Mouse (Mus musculus): Measurements from ENCODE around the gene Unc93a2. TPM values are rescaled to one million over a fixed set of nuclear protein-coding genes. Genes with fewer than 3 reads are reported as not detected.
"Not testable (repeated sequence)": the region's sequence is repeated elsewhere in the genome, so short reads cannot be mapped to it uniquely, and the experiment has no call there.

Unc93a2 gene
- total RNA-seq (2021), result 1 to 10 TPM; 1.7 to 2.4 TPM
- long read RNA-seq, experiment 1, result 0 reads
- long read RNA-seq, experiment 2, partial matches to known transcripts, result 2 of 8 reads
- long read RNA-seq, experiment 2, other reads (novel, unspliced or antisense), result 6 of 8 reads

DNA sequence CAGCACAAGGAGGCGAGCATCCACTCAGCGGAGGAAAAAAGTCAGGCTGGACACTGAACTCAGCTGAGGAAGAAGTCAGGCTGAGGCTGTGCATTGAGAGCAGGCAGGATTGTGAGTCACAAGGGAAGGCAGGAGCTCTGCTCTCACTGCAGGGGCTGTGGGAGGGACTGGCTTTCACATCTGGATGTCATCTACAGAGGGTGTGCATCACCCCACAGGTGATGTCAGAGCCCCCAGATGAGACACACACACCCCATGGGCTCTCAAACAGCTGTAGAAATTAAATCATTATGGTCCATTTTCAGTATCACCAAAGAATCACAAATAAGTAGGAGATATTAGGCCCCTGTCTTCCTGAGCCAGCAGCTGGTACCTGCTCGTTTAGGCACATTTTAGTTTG lies at the start of gene Unc93a2:
TSS of gene Unc93a2 (minus strand) at position 101 of the 400 bp plus-strand sequence.
- DNase-seq (ENCODE audit: low spot score in 2 of 2), result not testable (repeated sequence)

DNA sequence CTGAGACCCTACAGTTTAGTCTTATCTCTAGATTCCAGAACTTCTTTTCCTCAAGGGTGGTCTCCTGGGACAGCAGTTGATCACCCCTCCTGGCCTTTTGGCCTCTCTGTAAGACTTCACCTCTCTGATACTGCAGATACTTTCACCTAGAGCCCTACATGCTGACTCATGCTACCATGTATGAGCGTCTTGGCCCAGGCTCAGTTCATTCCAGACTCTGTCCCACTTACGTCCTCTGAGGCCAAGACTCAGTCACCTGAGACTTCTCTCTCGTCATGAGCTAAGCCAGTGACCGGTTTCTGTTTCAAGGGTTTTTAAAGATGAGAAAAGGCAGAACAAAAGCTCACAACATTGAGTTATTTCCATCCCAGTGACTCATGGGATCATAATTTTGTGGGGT lies 48.9 kb upstream of the Unc93a2 start:
- DNase-seq (ENCODE audit: low spot score in 2 of 2), result not testable (repeated sequence)

DNA sequence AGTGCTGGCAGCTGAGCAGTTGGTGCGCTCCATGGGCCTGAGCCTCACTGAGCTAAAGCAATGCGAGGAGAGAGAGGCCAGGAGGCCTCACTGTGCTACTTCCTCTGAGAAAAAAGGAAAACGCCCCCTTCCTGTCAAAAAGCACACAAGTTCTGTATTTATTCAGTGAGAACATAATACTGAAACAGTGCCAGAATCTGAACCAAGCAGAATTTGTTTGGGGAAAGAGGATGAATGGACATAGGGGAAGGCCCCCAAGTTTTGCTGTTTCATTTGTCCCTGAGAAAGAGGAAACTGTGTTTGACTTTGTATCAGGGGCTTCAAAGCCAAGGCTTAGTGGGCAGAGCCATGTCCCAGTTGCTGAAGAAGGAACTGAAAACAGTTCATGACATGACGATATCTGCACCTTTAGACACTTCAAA lies 45.0 kb upstream of the Unc93a2 start:
- DNase-seq (ENCODE audit: low spot score in 2 of 2), result not testable (repeated sequence)

DNA sequence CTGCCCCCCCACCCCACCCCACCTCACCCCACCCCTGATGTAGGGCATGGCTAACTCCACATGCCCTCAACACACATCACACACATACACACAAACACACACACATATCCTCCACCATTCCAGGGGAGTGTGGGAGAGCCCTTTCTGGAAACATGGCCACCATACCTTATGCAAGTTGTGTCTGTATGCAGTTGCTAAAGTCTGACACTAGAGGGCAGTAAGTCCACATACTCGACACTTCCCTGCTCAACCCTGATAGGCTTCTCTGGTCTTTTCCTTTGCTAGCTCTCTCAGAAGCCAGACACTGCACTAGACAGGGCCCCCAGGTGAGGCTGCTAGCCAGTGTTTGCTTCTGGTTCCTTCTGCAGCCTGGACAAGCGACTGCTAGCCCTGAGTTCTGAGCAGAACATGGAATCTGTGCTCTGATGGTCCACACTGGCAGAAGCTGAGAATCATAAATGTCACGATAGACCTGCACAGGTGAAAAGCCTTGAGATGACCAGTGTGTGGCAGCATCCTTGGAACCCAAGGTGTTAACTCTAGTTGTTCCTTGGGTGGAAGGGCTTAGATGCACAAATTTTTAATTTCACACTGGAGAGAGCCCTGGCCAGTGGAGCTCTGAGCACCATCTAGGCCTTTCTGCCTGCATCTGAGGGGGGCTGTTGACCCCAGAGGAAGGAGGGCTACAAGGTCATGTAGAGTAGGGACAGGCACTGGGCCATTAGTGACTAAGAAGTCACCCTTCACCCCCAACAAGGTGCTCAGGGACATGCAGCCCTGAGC lies 35.1 kb upstream of the Unc93a2 start:
- not testable (repeated sequence) for DNase-seq (ENCODE audit: low spot score in 2 of 2)

DNA sequence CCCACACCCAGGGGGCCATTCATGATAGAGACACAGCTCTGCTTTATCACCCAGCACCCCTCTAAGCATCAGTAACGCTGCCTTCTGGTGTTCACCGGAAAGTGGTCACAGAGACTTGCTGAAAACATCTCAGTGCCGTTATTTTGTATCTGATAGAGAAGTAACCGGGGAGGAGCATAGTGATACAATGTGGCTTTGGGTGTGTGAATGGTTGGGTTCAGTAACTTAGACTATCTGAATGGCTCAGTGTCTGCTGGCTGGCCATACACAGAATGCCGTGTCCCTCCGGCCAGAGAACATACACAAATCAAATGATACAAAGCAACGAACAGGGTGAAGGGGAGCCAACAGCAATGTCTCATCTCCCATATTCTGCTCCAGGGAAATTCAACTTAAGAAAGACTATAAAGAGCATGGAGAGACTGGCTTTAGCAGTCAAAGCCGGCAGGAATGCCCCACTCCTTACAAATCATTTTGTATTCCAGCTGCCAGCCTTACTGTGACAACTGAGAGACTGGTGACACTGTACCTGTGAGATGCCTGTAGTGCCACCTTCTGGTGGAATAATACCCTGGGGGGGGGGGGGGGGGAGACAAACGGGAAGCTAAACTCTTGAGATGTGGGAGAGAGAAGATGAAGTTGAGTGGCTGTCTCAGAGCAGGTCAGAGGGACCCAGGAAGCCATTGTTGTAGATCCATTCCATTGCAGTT lies 29.5 kb upstream of the Unc93a2 start:
- DNase-seq (ENCODE audit: low spot score in 2 of 2), result not testable (repeated sequence)

DNA sequence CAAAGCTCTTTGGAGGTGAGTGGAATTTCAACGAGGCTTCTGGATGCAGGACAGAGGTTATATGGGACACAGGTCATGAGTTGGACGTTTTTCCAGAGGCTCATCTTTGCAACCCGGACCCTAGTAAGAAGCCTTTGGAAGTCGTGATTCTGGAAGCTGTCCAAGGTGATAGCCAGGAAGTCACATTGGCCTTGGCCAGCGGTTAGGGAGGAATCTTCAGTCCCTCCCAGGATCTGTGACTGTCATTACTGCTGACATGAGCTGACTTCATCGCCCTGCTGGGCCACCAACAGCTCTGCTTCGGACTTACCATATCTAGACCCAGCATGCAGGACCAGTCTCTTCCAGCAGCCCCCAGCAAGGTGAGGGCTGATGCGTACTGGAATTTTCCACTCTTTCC lies 28.1 kb upstream of the Unc93a2 start:
- not testable (repeated sequence) for DNase-seq (ENCODE audit: low spot score in 2 of 2)

DNA sequence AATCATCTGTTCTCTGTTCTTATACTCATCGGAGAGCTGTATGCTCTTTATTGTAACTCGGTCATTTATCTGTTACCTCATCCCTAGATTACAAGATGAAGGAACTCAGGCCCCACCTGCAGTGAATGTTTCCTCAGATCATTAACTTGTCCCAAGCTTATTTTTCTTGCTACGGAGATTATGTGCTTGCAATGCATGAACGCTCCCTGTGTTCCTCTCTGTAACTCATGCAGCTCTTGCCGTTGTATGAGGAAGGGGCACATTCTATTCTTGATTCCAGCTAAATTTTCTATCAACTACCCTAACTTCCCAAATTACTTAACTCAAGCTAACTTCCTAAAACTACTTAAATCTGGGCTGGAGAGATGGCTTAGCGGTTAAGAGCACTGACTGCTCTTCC lies 14.5 kb upstream of the Unc93a2 start:
- not testable (repeated sequence) for DNase-seq (ENCODE audit: low spot score in 2 of 2)

DNA sequence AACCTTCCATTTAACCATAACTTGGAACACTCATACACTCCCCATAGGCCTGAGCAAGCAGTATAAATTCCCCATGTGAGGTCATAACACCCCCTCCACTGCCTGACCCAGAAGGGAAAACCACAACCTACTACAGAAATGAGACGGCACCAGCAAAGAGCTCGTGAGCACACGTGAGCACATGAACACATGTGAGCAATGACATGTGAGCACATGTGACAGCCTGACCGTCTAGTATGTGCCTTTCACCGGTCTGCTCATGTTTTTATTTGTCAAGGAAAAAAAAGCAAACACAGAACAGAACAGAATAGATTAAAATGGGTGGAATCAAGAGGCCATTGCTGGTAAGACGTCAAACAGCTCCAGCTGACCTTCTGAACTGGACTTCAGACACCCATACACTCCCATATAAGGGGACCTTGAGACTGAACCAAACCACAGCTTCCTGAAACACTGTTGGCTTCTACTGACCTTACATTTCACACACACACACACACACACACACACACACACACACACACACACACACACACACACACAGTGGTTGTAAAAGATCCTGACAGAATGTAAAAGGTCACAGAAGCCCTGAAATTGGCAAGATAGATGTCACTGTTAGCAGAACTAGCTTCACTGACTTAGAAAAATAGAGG lies 13.1 kb upstream of the Unc93a2 start:
- DNase-seq (ENCODE audit: low spot score in 2 of 2), result peak in 1 of 2 experiments; percentile 25

DNA sequence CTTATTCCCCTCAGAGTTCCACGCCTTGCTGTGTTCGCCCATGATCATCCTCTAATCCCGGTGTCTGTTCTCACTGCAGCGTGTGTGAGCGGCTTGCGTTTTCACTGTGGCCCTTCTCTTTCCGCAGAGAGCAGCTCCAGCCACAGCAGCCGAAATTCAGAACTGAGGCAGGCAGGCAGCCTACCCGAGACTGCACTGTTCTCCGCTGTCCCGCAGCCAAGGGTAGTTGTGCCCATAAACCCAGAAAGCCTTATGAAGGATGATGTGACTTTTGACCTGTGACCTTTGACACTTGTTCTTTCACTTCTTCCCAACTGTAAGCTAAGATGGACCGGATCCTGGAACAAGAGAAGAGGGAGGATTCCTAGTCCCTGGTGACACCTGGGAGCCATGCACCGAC lies 11.8 kb upstream of the Unc93a2 start:
- not testable (repeated sequence) for DNase-seq (ENCODE audit: low spot score in 2 of 2)

DNA sequence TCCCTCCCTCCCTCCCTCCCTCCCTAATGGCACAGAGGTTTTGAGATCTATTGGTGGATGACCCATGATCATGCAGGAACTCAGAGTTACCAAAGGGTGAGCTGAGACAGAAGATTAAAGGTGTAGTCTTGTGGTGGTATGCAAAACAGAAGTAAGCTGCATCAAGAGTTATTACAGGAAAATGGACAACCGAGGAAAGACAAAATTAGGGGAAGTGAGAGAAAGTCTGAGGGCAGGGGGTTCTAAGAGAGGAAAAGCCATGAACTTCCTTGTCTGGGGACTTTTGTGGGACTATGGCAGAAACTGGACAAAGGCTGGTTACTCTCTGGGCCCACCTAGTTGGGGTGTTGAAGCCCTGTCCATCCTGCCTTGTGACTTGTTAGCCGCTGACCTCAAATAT lies 11.0 kb upstream of the Unc93a2 start:
- not testable (repeated sequence) for DNase-seq (ENCODE audit: low spot score in 2 of 2)

DNA sequence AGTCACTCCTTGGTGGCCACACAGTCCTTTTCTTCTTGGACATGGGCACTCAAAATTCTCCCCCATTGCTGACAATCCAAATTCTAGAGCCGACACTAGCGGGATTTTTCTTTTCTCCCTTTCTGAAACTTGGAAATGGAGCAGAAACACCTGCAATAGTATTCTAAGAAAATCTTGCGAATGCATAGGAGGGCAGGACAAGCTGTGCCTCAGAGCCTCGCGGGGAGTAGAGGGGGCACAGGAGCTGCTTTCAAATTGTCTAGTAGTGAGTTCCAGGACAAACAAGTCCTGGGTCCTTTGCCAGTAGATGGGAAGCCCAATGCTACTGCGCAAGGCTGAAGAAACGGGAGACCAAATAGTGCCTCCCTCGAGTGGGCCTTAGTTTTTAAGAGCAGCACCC lies 10.4 kb upstream of the Unc93a2 start:
- not testable (repeated sequence) for DNase-seq (ENCODE audit: low spot score in 2 of 2)

DNA sequence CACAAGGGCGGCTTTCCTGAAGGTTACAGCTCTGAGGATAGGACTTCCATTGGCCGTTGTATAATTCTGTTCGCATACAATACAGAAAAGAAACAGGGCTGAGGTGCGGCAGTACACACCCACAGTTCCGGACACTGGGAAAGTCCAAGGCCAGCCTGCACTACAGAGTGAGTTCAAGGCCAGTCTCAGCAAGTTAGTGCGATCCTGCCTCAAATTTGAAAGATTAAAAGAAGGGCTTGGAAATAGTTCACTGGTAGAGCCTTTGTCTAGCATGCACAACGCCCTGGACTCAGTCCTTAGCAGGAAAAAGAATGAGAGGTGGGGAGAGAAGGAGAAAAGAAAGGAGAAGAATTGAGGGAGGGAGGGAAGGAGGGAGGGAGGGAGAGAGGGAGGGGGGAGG lies 9.9 kb upstream of the Unc93a2 start:
- DNase-seq (ENCODE audit: low spot score in 2 of 2), result not testable (repeated sequence)

DNA sequence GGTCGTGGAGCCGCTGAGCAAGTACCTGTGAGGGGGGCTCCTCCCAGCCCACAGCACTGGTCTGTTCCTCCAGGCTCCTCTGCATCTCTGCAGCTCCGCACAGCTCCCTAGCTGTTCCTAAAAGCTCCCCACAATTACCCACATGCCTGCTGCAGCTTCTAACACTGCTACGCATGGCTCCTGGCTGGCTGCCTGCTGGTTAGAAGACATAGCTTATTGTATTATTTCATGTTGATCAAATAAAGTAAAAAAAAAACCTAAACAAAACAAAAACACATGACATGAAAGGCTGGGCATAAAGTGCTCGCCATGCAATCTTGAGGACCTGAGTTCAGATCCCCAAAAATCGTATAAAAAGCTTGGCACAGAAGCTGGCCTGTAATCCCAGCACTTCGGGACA lies 4.6 kb upstream of the Unc93a2 start:
- DNase-seq (ENCODE audit: low spot score in 2 of 2), result not testable (repeated sequence)

DNA sequence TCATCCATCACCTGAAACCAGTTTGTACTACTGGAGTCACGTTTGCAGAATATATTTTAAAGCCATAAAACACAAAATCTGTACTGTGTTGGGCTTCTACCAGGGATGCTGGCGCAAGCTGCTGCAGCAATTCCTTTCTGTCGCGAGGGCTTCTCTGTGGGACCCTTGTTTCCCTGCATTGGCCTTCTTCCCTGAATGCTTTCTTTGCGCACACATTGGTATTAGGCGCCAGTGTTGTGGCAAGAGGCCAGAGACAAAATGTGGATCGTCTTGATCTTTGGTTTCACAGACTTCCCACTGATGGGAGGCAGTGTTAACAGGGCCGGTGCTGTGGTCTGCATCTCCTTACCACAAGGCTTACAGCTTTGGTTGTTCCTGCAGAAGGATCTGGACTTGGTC lies 3.7 kb upstream of the Unc93a2 start:
- DNase-seq (ENCODE audit: low spot score in 2 of 2), result not testable (repeated sequence)

DNA sequence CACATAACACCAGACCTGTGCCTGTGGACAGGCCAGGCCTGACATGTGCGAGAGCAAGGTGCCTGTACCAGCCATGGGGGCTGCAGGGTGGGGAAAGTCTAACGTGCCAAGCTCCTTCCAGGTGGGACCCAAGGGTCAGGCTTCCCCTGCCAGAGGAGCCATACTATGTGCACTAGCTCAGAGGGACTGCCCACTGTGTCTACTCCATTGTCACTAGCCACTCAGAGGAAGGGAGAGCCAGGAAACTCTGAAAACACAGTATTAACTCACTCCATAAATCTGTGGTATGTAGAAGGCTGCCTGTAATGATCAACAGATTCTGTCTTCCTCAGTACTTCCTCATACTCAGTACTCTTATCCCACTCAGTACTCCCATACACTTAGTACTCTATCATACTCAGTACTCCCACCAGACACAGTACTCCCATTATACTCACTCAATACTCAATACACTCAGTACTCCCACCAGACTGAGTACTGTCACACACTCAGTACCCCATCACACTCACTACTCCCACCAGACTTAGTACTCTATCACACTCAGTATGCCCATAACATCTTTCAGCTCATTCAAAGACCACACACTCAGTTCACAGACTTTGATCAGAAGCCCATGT lies 3.2 kb upstream of the Unc93a2 start:
- DNase-seq (ENCODE audit: low spot score in 2 of 2), result not testable (repeated sequence)

DNA sequence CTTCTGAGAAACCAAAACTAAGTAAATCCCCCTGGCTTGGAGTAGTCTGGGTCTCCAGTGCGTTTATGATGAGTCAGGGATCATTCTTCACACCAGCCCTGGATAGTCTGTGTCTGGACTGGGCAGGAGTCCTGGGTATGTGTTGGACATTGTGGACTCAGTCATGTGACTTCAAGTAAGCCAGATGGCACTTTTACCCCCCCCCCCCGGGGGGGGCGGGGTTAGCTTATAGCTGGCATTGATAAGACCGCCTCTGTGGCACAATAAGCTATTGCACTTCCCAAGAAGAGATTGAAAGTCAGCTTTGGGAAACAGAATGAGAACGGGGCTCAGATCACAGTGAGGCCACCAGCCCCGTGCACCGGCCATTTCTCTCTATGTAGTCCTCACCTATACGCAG lies 752 bp upstream of the Unc93a2 start:
- DNase-seq (ENCODE audit: low spot score in 2 of 2), result not testable (repeated sequence)

DNA sequence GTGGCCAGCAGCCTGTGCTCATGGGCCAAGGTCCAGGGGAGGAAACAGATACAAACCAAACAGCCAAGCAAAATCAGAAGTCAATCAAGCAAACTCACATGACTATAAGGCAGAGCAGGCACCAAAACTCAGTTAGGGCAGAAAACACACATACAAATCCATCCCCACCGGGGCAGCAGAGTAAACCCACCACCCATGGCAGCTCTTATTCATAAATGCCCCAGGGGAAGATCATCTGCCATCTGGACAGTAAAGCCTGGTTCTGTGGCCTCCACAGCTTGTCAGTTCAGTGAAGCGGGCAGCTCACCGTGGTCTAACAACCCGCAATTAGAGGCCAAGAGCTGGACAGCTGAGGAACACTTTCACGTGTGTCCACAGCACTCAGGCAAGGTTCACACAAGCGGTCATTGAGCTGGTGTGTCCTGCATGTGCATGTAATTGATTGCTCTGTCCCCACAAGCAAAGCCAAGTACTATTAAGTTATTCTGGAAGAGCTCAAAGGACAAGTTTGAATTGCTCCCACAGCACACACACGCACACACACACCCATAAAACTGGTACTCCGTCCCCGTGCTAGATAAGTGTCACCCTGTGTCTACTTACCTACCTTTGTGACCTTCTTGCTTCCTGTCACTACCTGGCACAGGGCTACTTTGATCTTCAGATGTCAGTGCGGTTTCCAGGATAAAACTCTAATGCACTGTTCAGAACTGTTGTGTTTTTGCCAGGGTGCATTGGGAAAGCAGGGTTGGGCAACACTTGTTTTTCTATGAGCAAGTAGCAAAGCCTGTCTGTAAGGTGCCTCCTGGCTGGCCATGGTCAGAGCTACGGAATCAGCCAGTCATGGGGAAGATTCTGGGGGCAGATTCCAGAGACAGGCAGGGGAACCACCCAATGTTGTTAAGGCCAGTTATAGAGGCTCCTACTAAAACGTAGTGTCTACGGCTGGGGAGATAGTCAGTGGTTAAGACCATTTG lies 1.8 kb downstream of the Unc93a2 start:
- not testable (repeated sequence) for DNase-seq (ENCODE audit: low spot score in 2 of 2)

DNA sequence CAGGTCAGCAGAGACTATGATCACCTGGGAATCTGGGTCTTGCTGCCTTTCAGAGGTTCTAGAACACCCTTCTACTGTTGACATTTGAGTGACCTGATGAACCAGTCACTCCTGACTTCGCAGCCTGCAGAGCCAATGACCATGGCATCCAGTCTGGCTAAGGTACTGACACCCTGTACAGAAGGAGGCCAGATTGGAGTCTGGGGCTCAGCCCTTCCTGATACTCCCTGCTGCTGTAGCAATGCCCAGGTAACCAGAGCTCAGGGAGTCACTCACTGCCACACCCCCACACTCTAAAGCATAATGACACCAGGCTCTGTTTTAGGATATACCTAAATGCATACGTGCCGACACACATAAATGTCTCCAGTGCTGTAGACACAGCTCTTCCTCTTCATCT lies 2.6 kb downstream of the Unc93a2 start:
- DNase-seq (ENCODE audit: low spot score in 2 of 2), result not testable (repeated sequence)

DNA sequence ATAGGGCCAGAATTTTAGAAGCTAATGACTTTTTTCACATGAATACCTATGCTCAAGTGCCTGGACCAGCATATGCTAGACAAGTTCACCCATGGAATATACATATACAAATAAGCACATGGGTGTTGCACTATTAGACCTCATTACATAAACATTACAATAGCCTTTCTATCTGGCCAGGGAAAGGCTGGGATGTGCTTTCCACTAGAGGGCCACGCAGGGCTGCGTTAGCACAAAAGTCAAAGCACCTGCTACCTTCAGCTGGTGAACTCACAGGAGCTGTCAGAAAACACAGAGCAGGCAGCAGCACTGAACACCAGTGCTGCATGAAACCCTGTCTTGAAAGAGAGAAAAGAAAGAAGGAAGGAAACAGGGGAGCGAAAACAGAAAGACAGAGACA lies 7.4 kb downstream of the Unc93a2 start:
- DNase-seq (ENCODE audit: low spot score in 2 of 2), result not testable (repeated sequence)
